Mouse (Mus musculus) left cerebral cortex, adult 2 months (tissue): Measurements from ENCODE around the gene Plekha4. TPM values are rescaled to one million over a fixed set of nuclear protein-coding genes. Genes with fewer than 3 reads are reported as not detected.

ENCODE experiments used
- DNase-seq, 2 experiments: peaks; one replicate each; pipeline ENCODE4 v3.0.0; 2021 to 2022; ENCODE audit warnings: low spot score in 2 of 2, mixed read lengths in 1 of 2; ENCODE audit errors: extremely low spot score in 1 of 2
- H3K27ac ChIP-seq: fragments of 200-600 bp; 2 replicates; pipeline ENCODE4 v1.8.1; 2022
- H3K4me3 ChIP-seq: fragments of 200-600 bp; 2 replicates; pipeline ENCODE4 v1.8.1; 2022
- CTCF ChIP-seq: fragments of 200-600 bp; IDR thresholded peaks from 2 replicates; pipeline ENCODE4 v1.8.1; 2022; ENCODE audit warnings: antibody characterized with exemption, mild to moderate bottlenecking, moderate library complexity
- intact Hi-C: fragments of 180-260 bp; cut with DNase I; formaldehyde crosslinking; loops from one replicate; pipeline ENCODE4 v1.15.1; 2025
- total RNA-seq, 2 experiments: library from RNA; stranded (reverse); gene quantifications; 2 replicates each; pipeline ENCODE4 v1.2.3; 2021

Gene Plekha4
- total RNA-seq, 2 experiments from 2014 or later: 4.2 to 5.1 TPM

GRCm38 (mm10) chr7:45488293-45489204, 37.6 kb upstream of the Plekha4 start, which contains the start of gene Dhdh:
TSS of gene Dhdh (minus strand) at chr7:45488805.
- Histone ChIP-seq H3K4me3 (peak within 1 kb of the TSS; percentile 54), H3K27ac (peak within 1 kb of the TSS; percentile 79)
- peak; percentile 35 to 42 for DNase-seq
- intact Hi-C loops: no loop called here
- no peak for TF ChIP-seq CTCF

GRCm38 (mm10) chr7:45489578-45489977, 36.6 kb upstream of the Plekha4 start:
- intact Hi-C loops: no loop called here
- Histone ChIP-seq H3K27ac (no peak overlapping the region), H3K4me3 (no peak overlapping the region)
- no peak for TF ChIP-seq CTCF
- DNase-seq: no peak

- no peak overlapping the region for H3K27ac ChIP-seq
- TF ChIP-seq CTCF: no peak
- H3K4me3 ChIP-seq: no peak overlapping the region
- peak in 1 of 2 experiments; percentile 22 for DNase-seq
- intact Hi-C loops: no loop called here
Observed at GRCm38 (mm10) chr7:45490822-45491221, 35.3 kb upstream of the Plekha4 start.

- no peak for TF ChIP-seq CTCF
- Histone ChIP-seq H3K4me3 (no peak overlapping the region), H3K27ac (no peak overlapping the region)
- intact Hi-C loops: no loop called here
- DNase-seq: no peak
Observed at GRCm38 (mm10) chr7:45491264-45491663, 34.9 kb upstream of the Plekha4 start.

GRCm38 (mm10) chr7:45492225-45492844, 33.8 kb upstream of the Plekha4 start:
- Histone ChIP-seq H3K4me3 (no peak overlapping the region), H3K27ac (no peak overlapping the region)
- TF ChIP-seq CTCF: no peak
- DNase-seq: no peak
- intact Hi-C loops: no loop called here

- TF ChIP-seq CTCF: no peak
- intact Hi-C loops: no loop called here
- H3K4me3 ChIP-seq: no peak overlapping the region
- H3K27ac ChIP-seq: no peak overlapping the region
- no peak for DNase-seq
Observed at GRCm38 (mm10) chr7:45492951-45493350, 33.2 kb upstream of the Plekha4 start.

- Histone ChIP-seq H3K4me3 (no peak overlapping the region), H3K27ac (no peak overlapping the region)
- no peak for DNase-seq
- intact Hi-C loops: no loop called here
- TF ChIP-seq CTCF: no peak
Observed at GRCm38 (mm10) chr7:45494548-45494947, 31.6 kb upstream of the Plekha4 start.

- TF ChIP-seq CTCF: no peak
- H3K27ac ChIP-seq: no peak overlapping the region
- no peak overlapping the region for H3K4me3 ChIP-seq
- intact Hi-C loops: no loop called here
- DNase-seq: no peak
Observed at GRCm38 (mm10) chr7:45498427-45498826, 27.7 kb upstream of the Plekha4 start.

- H3K4me3 ChIP-seq: no peak overlapping the region
- intact Hi-C loops: no loop called here
- no peak for TF ChIP-seq CTCF
- no peak overlapping the region for H3K27ac ChIP-seq
- no peak for DNase-seq
Observed at GRCm38 (mm10) chr7:45507583-45507982, 18.5 kb upstream of the Plekha4 start.

GRCm38 (mm10) chr7:45508561-45508960, 17.6 kb upstream of the Plekha4 start:
- Histone ChIP-seq H3K27ac (no peak overlapping the region), H3K4me3 (no peak overlapping the region; the same call in 1 of the 2 replicates)
- TF ChIP-seq CTCF: no peak
- no peak for DNase-seq
- intact Hi-C loops: no loop called here

- no peak for TF ChIP-seq CTCF
- intact Hi-C loops: no loop called here
- Histone ChIP-seq H3K27ac (peak overlapping the region; percentile 88; the same call in 1 of the 2 replicates), H3K4me3 (peak overlapping the region; percentile 98)
- no peak for DNase-seq
Observed at GRCm38 (mm10) chr7:45509181-45509882, 16.8 kb upstream of the Plekha4 start.
